Mouse (Mus musculus) erythroblast, embryonic 14.5 days (primary cell): Measurements from ENCODE around the gene Agbl1. TPM values are rescaled to one million over a fixed set of nuclear protein-coding genes. Genes with fewer than 3 reads are reported as not detected.

Experiments used
- H3K27me3 ChIP-seq: 2 replicates; pipeline ENCODE4 v1.6.1; 2012; ENCODE audit warnings: inconsistent platforms; ENCODE audit not compliant: control insufficient read depth
- H3K36me3 ChIP-seq: 2 replicates; pipeline ENCODE4 v1.6.1; 2012; ENCODE audit warnings: mild to moderate bottlenecking, inconsistent platforms; ENCODE audit not compliant: control insufficient read depth
- H3K4me1 ChIP-seq: 2 replicates; pipeline ENCODE4 v1.6.1; 2012; ENCODE audit warnings: inconsistent platforms; ENCODE audit not compliant: control insufficient read depth
- H3K4me3 ChIP-seq: replicated peaks from 2 replicates; pipeline ENCODE3; 2012; ENCODE audit warnings: moderate library complexity, mild to moderate bottlenecking, inconsistent platforms
- H3K9me3 ChIP-seq: 2 replicates; pipeline ENCODE4 v1.6.1; 2012; ENCODE audit warnings: low read length, inconsistent platforms, mixed read lengths; ENCODE audit not compliant: control insufficient read depth
- GATA1 ChIP-seq: IDR thresholded peaks from 2 replicates; pipeline ENCODE4 v1.6.1; 2012; ENCODE audit warnings: low read length, inconsistent platforms, mixed read lengths
- TAL1 ChIP-seq: IDR thresholded peaks from 3 replicates; pipeline ENCODE4 v1.6.1; 2012; ENCODE audit warnings: low read length, inconsistent platforms, mixed read lengths
- polyA plus RNA-seq: library from polyadenylated mRNA; stranded (reverse); fragments of >175 nt; gene quantifications from 2 replicates; pipeline ENCODE4 v1.2.3, GENCODE M21; 2012

Gene Agbl1
- polyA plus RNA-seq, 1 experiment: not detected

GRCm38 (mm10) chr7:76524291-76524690 lies 294.6 kb downstream of the Agbl1 start:
- Histone ChIP-seq H3K4me1 (no peaks in the 10 kb centered on the region), H3K9me3 (no peaks in the 10 kb centered on the region), H3K36me3 (no peaks in the 10 kb centered on the region), H3K27me3 (no peaks in the 10 kb centered on the region), H3K4me3 (no peak overlapping the region)
- TF ChIP-seq TAL1 (no peak), GATA1 (no peak)

- H3K4me3 ChIP-seq: no peak overlapping the region
- H3K9me3 ChIP-seq: no peaks in the 10 kb centered on the region
- no peaks in the 10 kb centered on the region for H3K4me1 ChIP-seq
- H3K27me3 ChIP-seq: no peaks in the 10 kb centered on the region
- no peaks in the 10 kb centered on the region for H3K36me3 ChIP-seq
- TF ChIP-seq GATA1: no peak
- TF ChIP-seq TAL1: no peak
These were observed 316.8 kb downstream of the Agbl1 start for GRCm38 (mm10) chr7:76546456-76546855.

DNA sequence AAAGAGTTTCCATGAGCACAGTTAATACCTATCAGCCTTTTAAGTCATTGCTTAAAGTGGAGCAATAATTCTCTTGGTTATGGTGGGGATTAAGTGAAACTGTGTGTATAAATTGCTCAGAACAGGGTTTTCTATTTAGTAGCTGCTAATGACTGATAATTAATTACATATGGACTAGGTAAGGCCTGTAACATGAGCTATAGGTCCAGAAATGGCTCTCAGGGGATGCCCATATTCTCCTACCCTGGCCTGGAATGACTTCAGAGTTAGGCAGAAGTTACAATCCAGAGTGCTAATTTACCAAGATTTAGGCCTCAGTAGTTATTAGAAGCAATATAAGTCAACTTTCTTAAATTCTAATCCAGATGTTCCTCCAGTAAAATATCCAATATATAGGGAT lies 317.6 kb downstream of the Agbl1 start:
- no peaks in the 10 kb centered on the region for H3K9me3 ChIP-seq
- no peaks in the 10 kb centered on the region for H3K36me3 ChIP-seq
- H3K4me3 ChIP-seq: no peak overlapping the region
- H3K27me3 ChIP-seq: no peaks in the 10 kb centered on the region
- H3K4me1 ChIP-seq: no peaks in the 10 kb centered on the region
- TF ChIP-seq GATA1 (no peak), TAL1 (no peak)

DNA sequence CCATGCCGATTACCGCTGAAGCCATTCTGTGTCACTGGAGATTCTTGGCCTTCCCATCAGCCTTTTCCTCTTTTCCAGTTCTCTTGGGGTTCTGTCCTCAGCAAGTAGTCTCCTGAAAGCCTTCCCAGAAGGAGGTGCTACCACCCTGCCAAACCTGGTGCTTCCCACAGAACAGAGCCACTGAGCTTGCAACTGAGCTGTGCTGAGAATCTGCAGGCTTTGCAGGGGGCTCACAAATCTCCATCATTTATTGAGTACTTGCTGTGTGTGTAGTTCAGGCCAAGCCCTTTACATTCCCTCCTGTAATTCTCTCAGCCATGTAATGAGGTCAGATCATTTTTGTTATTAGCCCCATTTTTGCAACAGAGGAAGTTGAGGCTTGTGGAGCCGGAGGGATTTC lies 322.2 kb downstream of the Agbl1 start:
- TF ChIP-seq TAL1 (no peak), GATA1 (no peak)
- Histone ChIP-seq H3K27me3 (no peaks in the 10 kb centered on the region), H3K4me3 (no peak overlapping the region), H3K4me1 (no peaks in the 10 kb centered on the region), H3K9me3 (no peaks in the 10 kb centered on the region), H3K36me3 (no peaks in the 10 kb centered on the region)

- no peak for TF ChIP-seq TAL1
- no peak for TF ChIP-seq GATA1
- Histone ChIP-seq H3K4me3 (no peak overlapping the region), H3K4me1 (no peaks in the 10 kb centered on the region), H3K27me3 (no peaks in the 10 kb centered on the region), H3K36me3 (no peaks in the 10 kb centered on the region), H3K9me3 (peaks cover 8% of the 10 kb centered on the region)
These were observed 331.0 kb downstream of the Agbl1 start for GRCm38 (mm10) chr7:76560564-76561258.

GRCm38 (mm10) chr7:76562506-76562905 lies 332.8 kb downstream of the Agbl1 start:
- H3K4me3 ChIP-seq: no peak overlapping the region
- H3K36me3 ChIP-seq: no peaks in the 10 kb centered on the region
- H3K27me3 ChIP-seq: no peaks in the 10 kb centered on the region
- peaks cover 8% of the 10 kb centered on the region for H3K9me3 ChIP-seq
- H3K4me1 ChIP-seq: no peaks in the 10 kb centered on the region
- no peak for TF ChIP-seq TAL1
- TF ChIP-seq GATA1: no peak

DNA sequence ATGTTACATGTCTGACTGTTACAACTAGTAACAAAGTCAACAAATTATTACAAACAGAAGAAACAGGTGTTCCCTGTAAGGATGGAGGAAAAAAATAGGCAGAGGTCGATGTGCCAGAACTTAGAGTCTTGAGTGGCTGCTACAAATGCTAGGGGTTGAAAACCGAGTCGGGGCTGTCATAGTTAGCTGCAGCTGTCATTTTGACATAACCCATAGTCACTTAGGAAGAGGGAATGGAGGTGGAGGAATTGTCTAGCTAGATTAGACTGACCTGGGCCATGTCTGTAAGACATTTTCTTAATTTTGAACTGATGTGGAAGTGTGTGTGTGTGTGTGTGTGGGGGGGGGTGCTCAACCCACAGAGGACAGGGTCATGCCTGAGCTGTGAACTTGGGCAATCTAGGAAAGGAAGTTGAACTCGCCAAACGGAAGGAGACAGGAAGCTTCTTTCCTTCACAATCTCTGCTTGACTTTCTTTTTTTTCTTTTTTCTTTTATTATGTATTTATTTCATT lies 364.9 kb downstream of the Agbl1 start:
- Histone ChIP-seq H3K4me3 (no peak overlapping the region), H3K27me3 (no peaks in the 10 kb centered on the region), H3K36me3 (no peaks in the 10 kb centered on the region), H3K9me3 (no peaks in the 10 kb centered on the region), H3K4me1 (no peaks in the 10 kb centered on the region)
- TF ChIP-seq GATA1: no peak
- TF ChIP-seq TAL1: no peak

GRCm38 (mm10) chr7:76597812-76598211 lies 368.1 kb downstream of the Agbl1 start:
- H3K36me3 ChIP-seq: no peaks in the 10 kb centered on the region
- no peaks in the 10 kb centered on the region for H3K9me3 ChIP-seq
- H3K27me3 ChIP-seq: no peaks in the 10 kb centered on the region
- TF ChIP-seq GATA1 (no peak), TAL1 (no peak)
- H3K4me3 ChIP-seq: no peak overlapping the region
- H3K4me1 ChIP-seq: no peaks in the 10 kb centered on the region

DNA sequence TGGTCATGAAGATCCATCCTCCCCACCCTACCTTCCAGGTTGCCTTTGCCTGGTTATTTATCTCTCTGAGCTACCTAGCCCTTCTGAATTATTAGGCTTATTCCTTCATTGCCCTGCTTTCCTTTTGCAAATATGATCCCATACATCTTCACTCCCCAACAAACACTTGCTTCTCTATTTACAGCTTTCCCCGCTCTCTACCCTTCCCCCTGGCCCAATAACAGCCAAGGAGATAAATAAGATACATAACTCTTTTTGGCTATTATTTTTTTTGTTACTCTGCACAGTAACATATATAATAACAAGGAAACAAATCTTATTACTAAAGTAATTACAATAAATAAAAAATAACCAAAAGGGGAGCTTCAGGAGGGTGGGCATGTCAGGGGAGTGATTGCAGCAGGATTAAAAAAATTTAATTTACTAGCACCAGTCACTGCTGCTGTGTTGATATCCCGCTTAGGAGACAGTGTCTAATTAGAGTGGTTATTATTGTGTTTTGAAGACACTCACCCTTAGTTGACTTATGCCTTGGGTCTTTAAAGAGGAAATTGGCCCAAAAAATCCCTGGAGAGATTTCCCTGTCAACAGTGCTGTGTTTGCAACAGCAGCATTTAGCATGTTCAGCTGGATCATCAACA lies 370.5 kb downstream of the Agbl1 start:
- TF ChIP-seq GATA1 (no peak), TAL1 (no peak)
- Histone ChIP-seq H3K27me3 (no peaks in the 10 kb centered on the region), H3K36me3 (no peaks in the 10 kb centered on the region), H3K4me3 (no peak overlapping the region), H3K9me3 (no peaks in the 10 kb centered on the region), H3K4me1 (no peaks in the 10 kb centered on the region)

- Histone ChIP-seq H3K27me3 (no peaks in the 10 kb centered on the region), H3K4me3 (no peak overlapping the region), H3K4me1 (no peaks in the 10 kb centered on the region), H3K36me3 (no peaks in the 10 kb centered on the region), H3K9me3 (peaks cover 3% of the 10 kb centered on the region; the same call in 1 of the 2 replicates)
- TF ChIP-seq TAL1: no peak
- TF ChIP-seq GATA1: no peak
These were observed 399.8 kb downstream of the Agbl1 start for GRCm38 (mm10) chr7:76629528-76629927.
